Mouse (Mus musculus) midbrain, embryonic 13.5 days (tissue): ENCODE data around the gene Rergl. TPM values are rescaled to one million over a fixed set of nuclear protein-coding genes. Genes with fewer than 3 reads are reported as not detected.

Experiments used
- polyA plus RNA-seq: library from polyadenylated mRNA; unstranded; fragments of >200 nt; fragmentation: Nextera tagmentation; extraction: Ambion mirVana; gene quantifications from 2 replicates; pipeline ENCODE4 v1.2.1, GENCODE M21; 2015

Gene Rergl
- polyA plus RNA-seq, 1 experiment from 2014 or later, result not detected

Other genes starting within 250 kb of the Rergl start
- gene Pik3c2g, start 85.2 kb upstream of the Rergl start, polyA plus RNA-seq, result 0.17 and 0.24 TPM in 2 replicates